Mouse (Mus musculus): ENCODE results near the gene Plekhj1. TPM values are rescaled to one million over a fixed set of nuclear protein-coding genes. Genes with fewer than 3 reads are reported as not detected.

Gene Plekhj1
- total and polyA plus RNA-seq, 2 experiments from 2014 or later = 88.1 to 94.1 TPM

DNA sequence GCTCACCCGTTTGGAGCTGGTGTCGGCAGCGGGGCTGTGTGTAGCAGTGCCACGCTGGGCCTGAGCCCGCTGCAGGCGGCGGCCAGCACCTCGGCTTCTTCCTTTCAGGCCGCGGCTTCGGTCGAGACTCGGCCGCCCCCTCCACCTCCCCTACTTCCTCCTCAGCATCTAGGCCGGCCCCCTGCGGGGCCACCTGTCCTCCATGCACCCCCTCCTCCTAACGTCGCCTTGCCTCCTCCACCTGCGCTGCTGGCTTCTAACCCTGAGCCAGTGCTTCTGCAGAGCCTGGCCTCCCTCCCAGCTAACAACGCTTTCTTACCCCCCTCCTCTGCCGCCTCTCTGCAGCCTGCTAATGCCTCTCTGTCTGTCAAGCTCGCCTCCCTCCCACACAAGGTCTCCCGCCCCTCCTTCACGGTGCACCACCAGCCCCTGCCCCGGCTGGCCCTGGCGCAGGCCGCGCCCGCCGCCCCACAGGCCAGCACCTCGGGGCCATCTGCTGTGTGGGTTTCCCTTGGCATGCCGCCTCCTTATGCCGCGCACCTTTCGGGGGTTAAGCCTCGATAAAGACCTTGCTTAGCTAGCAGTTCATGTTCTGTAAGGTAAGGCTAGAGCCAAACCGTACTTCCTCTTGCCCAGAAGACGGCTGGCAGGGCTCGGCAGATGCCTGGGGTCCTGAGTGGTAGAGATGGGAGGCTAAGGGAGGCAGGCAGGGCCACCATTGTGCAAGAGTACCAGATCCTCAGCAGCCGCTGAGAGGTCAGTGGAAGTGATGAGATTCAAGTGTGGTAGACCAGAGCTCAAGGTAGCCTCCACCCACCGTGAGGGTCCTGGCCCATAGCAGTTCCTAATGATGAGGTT is 6.0 kb downstream of the Plekhj1 start:
- Histone ChIP-seq H3K27ac (ENCODE audit: low read depth, low read length) (no peak overlapping the region; the same call in 1 of the 2 replicates), H3K4me3 (ENCODE audit: low read depth, low read length) (no peak overlapping the region), H3K4me1 (ENCODE audit: insufficient read depth, low read length) (peaks cover 7% of the 10 kb centered on the region; the same call in 1 of the 2 replicates), H3K27me3 (ENCODE audit: insufficient read depth, low read length) (no peaks in the 10 kb centered on the region), H3K4me2 (ENCODE audit: low read depth, low read length, poor library complexity, severe bottlenecking) (no peak overlapping the region), H3K9me3 (ENCODE audit: low read length) (no peaks in the 10 kb centered on the region), H3K9ac (replicated peaks; ENCODE audit: low read length, poor library complexity, severe bottlenecking) (no peak overlapping the region), H3K36me3 (ENCODE audit: insufficient read depth, low read length) (peaks cover 79% of the 10 kb centered on the region)
- no peak for TF ChIP-seq CTCF (IDR thresholded peaks at IDR 0.05)
- WGBS = 71% methylated on average over 41 of the region's 41 CpGs
- DNase-seq (ENCODE audit: low spot score) (peak; percentile 23), ATAC-seq (ENCODE audit: low FRiP score) (no peak)

DNA sequence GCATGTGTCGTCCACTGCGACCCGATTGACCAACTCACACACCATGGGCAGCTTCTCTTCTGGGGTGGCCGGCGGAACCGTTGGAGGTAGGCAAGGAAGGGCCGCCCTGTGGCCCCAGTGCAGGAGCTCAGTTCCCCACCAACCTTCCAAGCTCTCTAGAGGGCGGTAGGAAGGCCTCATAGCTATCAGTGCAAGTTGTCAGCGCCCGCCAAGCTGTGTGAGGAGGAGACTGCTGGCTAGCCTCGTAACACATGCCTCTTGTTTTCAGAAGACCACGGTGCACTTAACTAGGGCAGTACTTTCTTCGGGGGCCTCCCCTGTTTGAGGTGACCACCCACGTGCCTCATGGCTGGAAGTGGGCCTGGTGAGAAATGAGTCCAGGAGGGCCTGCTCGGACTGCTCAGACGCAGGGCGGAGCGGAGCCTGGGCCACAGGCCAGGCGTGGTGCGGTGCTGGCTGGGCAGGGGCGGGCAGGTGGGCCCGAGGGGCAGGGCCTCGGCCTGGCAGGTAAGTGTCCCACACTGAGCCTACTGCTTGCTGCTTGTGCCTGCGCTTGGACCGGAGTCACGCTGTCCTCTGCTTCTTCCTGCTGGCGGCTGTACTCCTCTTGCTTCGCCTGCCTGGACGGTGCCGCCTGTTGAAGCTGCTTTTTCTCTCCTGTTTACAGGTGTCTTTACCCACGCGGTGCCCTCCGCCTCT is 6.8 kb downstream of the Plekhj1 start:
- no peaks in the 10 kb centered on the region for H3K27me3 ChIP-seq (ENCODE audit: insufficient read depth, low read length)
- no peaks in the 10 kb centered on the region for H3K9me3 ChIP-seq (ENCODE audit: low read length)
- H3K9ac ChIP-seq (replicated peaks; ENCODE audit: low read length, poor library complexity, severe bottlenecking) = no peak overlapping the region
- no peak overlapping the region for H3K4me3 ChIP-seq (ENCODE audit: low read depth, low read length)
- 85% methylated on average over 33 of the region's 33 CpGs for WGBS
- H3K4me2 ChIP-seq (ENCODE audit: low read depth, low read length, poor library complexity, severe bottlenecking) = no peak overlapping the region
- DNase-seq (ENCODE audit: low spot score) (no peak), ATAC-seq (ENCODE audit: low FRiP score) (no peak)
- no peak overlapping the region for H3K27ac ChIP-seq (ENCODE audit: low read depth, low read length)
- TF ChIP-seq CTCF (IDR thresholded peaks at IDR 0.05) = no peak
- peaks cover 86% of the 10 kb centered on the region for H3K36me3 ChIP-seq (ENCODE audit: insufficient read depth, low read length)
- no peaks in the 10 kb centered on the region for H3K4me1 ChIP-seq (ENCODE audit: insufficient read depth, low read length)

- 90% methylated on average over 19 of the region's 19 CpGs for WGBS
- Histone ChIP-seq H3K36me3 (ENCODE audit: insufficient read depth, low read length) (peaks cover 86% of the 10 kb centered on the region), H3K9ac (replicated peaks; ENCODE audit: low read length, poor library complexity, severe bottlenecking) (no peak overlapping the region), H3K27me3 (ENCODE audit: insufficient read depth, low read length) (no peaks in the 10 kb centered on the region), H3K4me3 (ENCODE audit: low read depth, low read length) (no peak overlapping the region), H3K9me3 (ENCODE audit: low read length) (no peaks in the 10 kb centered on the region), H3K4me2 (ENCODE audit: low read depth, low read length, poor library complexity, severe bottlenecking) (no peak overlapping the region), H3K27ac (ENCODE audit: low read depth, low read length) (no peak overlapping the region), H3K4me1 (ENCODE audit: insufficient read depth, low read length) (no peaks in the 10 kb centered on the region)
- no peak for DNase-seq (ENCODE audit: low spot score)
- no peak for ATAC-seq (ENCODE audit: low FRiP score)
- no peak for TF ChIP-seq CTCF (IDR thresholded peaks at IDR 0.05)
Observed at GRCm38 (mm10) chr10:80790761-80791404, 7.5 kb downstream of the Plekhj1 start.

DNA sequence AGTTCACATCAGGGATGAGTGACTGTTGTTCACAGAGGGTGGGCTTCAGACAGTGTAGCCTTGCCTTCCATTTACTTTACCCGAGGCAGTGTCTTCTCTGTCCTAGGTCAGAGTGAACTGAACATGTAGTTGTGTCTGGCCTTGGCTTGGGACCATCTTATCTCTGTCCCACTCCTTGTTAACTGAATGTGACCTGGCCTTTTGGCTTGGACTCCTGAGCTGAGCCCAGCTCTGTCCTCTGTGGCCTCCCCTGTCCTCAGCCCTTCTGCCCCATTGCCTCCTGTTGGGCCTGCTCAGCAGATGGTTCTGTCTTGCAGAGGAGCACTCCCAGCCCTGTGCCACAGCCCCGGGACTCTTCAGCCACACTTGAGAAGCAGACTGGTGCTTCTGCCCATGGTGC is 10.9 kb downstream of the Plekhj1 start:
- Histone ChIP-seq H3K9me3 (ENCODE audit: low read length) (no peaks in the 10 kb centered on the region), H3K27me3 (ENCODE audit: insufficient read depth, low read length) (no peaks in the 10 kb centered on the region), H3K27ac (ENCODE audit: low read depth, low read length) (no peak overlapping the region), H3K36me3 (ENCODE audit: insufficient read depth, low read length) (peaks cover 95% of the 10 kb centered on the region), H3K9ac (replicated peaks; ENCODE audit: low read length, poor library complexity, severe bottlenecking) (no peak overlapping the region), H3K4me3 (ENCODE audit: low read depth, low read length) (no peak overlapping the region), H3K4me2 (ENCODE audit: low read depth, low read length, poor library complexity, severe bottlenecking) (no peak overlapping the region), H3K4me1 (ENCODE audit: insufficient read depth, low read length) (no peaks in the 10 kb centered on the region)
- DNase-seq (ENCODE audit: low spot score) (no peak), ATAC-seq (ENCODE audit: low FRiP score) (no peak)
- no peak for TF ChIP-seq CTCF (IDR thresholded peaks at IDR 0.05)
- 79% methylated on average over 2 of the region's 2 CpGs for WGBS

GRCm38 (mm10) chr10:80785963-80786362 is 12.5 kb downstream of the Plekhj1 start:
- no peak for DNase-seq (ENCODE audit: low spot score)
- Histone ChIP-seq H3K4me1 (ENCODE audit: insufficient read depth, low read length) (no peaks in the 10 kb centered on the region), H3K27me3 (ENCODE audit: insufficient read depth, low read length) (no peaks in the 10 kb centered on the region), H3K36me3 (ENCODE audit: insufficient read depth, low read length) (peaks cover 94% of the 10 kb centered on the region), H3K4me3 (ENCODE audit: low read depth, low read length) (no peak overlapping the region), H3K9me3 (ENCODE audit: low read length) (no peaks in the 10 kb centered on the region), H3K9ac (replicated peaks; ENCODE audit: low read length, poor library complexity, severe bottlenecking) (no peak overlapping the region), H3K27ac (ENCODE audit: low read depth, low read length) (no peak overlapping the region), H3K4me2 (ENCODE audit: low read depth, low read length, poor library complexity, severe bottlenecking) (no peak overlapping the region)
- TF ChIP-seq CTCF (IDR thresholded peaks at IDR 0.05) = no peak
- 97% methylated on average over 11 of the region's 11 CpGs for WGBS
- ATAC-seq (ENCODE audit: low FRiP score) = no peak

All from midbrain, postnatal 0 days (tissue).